Mouse (Mus musculus): ENCODE data around the gene Gbgt1. TPM values are rescaled to one million over a fixed set of nuclear protein-coding genes. Genes with fewer than 3 reads are reported as not detected.
A peak's percentile ranks its signal among the peaks of the same experiment; 100 is the strongest.
"Not testable (repeated sequence)": the region's sequence is repeated elsewhere in the genome, so short reads cannot be mapped to it uniquely, and the experiment has no call there.

Gbgt1 gene
- total RNA-seq, 1 experiment from 2014 or later: 3.3 TPM

DNA sequence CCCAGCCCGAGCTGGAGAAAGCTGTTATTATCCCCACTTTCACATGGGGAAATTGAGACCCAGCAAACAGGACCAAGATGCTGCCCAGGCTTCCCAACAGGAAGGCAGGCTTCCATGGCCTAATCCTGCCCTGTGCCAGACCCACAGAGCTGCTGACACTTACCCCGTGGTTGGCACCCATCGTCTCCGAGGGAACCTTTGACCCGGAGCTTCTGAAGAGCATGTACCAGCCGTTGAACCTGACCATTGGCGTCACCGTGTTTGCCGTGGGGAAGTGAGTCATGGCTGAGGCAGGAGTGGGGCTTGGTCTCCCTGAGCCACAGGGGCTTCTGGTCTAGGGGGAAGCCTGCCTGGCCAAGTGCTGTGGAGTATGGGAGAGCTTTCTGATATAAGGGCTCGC is 6.3 kb downstream of the Gbgt1 start:
- DNase-seq: no peak

GRCm38 (mm10) chr2:28504676-28505075 is 8.0 kb downstream of the Gbgt1 start:
- DNase-seq: no peak

DNA sequence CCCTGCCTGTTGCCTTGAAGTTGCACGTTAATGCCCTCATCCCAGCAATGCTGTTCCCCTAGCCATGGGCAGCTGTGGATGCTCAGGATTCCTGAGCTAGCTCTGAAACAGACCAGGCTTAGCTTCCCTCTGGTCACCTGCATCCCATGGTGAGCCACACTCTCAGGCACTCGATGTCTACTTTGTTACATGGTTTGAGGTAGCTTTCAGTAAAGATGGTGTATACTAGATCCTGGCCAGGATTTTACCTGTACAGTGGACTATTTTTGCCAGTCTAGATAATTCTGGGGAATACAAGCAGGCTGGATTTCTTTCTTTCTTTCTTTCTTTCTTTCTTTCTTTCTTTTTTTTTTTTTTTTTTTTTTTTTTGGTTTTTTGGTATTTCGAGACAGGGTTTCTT is 9.1 kb downstream of the Gbgt1 start, which contains the start of gene Gm10134:
Gm10134 (plus strand) TSS at position 301 of the 400 bp plus-strand sequence.
- DNase-seq: no peak

DNA sequence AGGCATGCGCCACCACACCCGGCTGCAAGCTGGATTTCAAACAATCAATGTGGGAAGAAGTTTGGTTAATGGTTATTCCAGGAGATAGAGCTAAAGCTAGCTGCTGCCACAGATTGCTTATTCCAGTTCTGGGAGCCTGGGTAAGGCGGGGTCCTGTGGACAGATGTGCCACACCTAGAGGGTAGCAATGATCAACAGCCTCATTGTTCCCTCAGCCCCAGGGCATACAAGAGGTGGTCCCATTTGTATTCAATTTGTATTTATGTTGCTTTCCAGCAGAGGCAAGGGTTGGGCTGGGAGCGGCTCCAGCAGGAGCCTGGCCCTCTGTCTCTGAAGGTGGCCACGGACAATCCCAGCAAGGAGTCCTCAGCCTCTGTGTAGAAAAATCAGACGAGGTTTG is 9.6 kb downstream of the Gbgt1 start:
- DNase-seq: no peak

GRCm38 (mm10) chr2:28511600-28511999 is 14.9 kb downstream of the Gbgt1 start:
- DNase-seq: not testable (repeated sequence)

- peak; percentile 71 for DNase-seq
Measured at GRCm38 (mm10) chr2:28512798-28513401, 16.2 kb downstream of the Gbgt1 start, which contains the start of gene Ralgds. Gene Ralgds (plus strand): TSS chr2:28513125.

GRCm38 (mm10) chr2:28513431-28514370 is 17.0 kb downstream of the Gbgt1 start:
- DNase-seq: peak; percentile 52

GRCm38 (mm10) chr2:28514489-28514888 is 17.8 kb downstream of the Gbgt1 start:
- DNase-seq: peak; percentile 92

DNA sequence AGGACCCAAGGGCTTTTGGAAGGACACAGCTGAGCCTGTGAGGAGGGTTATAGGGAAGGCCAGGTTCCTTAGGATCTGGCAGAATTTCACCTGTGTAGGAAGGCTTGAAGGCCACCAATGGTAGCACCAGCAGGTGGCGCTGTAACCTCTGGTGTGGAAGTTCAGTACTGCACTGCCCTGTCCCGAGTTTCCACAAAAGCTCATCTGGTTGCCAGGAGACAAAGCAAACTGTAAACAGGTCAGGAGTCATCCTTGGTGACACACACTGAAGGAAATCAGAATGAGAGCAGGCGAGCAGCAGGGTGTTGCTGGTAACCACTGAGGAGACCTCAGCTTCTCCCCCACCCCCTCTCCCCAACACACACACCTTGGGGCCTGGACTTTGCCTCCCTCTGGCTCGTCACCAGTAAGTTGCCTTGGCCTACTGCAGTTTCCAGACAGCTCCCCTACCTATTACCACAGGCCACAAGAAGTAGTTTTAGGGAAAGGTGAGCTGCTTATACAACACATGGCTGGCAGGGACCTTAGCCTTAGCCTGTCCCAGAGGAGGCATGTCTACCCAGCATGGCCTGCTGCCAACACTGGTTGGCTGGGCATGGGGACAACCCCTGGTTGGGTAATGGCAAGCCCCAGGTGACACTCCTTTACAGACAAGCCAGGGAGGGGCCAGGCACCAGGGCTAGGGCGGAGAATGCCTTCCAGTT is 20.7 kb downstream of the Gbgt1 start:
- DNase-seq: peak; percentile 93

GRCm38 (mm10) chr2:28518231-28518630 is 21.5 kb downstream of the Gbgt1 start:
- DNase-seq: no peak

DNA sequence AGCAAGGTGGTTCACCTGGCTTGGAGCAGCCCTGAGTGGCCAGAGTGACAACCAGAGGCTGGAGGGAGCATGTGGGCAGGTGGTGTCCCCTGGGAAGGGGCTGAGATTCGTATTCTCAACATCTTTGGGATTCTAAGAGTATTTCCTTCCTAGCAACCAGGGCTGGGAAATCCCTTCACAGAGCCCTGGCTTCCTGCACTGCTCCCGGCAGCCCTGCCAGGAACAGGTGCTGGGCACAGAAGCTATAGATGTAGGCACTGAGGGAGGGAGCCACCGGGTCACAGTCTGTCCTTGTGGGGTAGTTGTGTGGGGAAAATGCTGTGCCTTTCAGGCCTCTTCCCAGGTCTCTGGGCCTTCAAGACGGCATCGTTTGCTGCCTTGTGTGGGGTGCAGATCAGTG is 23.9 kb downstream of the Gbgt1 start:
- DNase-seq: no peak

- DNase-seq: no peak
Measured at GRCm38 (mm10) chr2:28521571-28522151, 25.0 kb downstream of the Gbgt1 start.

- DNase-seq: no peak
Measured at GRCm38 (mm10) chr2:28522166-28522565, 25.5 kb downstream of the Gbgt1 start.

- peak; percentile 94 for DNase-seq
Measured at GRCm38 (mm10) chr2:28523643-28524117, 27.0 kb downstream of the Gbgt1 start.

- DNase-seq: peak; percentile 67
Measured at GRCm38 (mm10) chr2:28524406-28524805, 27.7 kb downstream of the Gbgt1 start.

DNA sequence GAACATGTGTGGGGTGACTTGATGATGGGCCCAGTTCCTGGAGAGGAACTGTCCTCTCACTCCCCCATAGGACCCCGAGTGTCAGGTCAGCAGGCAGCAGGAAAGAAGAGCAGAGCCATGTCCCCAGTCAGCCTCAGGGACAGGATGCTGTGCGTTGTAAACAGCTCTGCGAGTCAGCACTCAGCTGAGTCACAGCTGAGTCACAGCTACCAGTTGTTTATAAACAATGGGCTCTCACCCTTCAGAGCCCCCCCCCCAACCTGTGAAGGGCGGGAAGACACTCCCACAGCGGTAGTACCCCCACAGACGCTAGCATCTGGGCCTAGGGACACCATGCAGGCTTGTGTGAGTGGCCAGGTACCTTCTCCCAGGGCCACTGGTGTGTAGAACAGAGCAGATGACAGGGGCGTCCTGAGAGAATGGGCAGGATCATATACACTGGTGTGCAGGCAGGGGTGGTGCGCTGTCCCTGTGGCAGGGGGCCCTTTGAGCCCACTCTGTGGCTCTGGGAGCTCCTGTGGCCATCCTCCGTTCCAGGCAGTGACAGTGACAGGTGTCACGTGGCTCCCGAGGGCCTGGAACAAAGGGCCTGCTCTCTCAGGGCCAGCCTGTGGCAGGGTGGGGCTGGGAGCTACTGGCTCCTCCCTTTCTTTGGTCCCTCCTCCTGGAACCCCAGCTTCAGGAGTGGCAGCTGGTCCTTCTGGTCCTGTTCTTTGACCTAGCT is 28.7 kb downstream of the Gbgt1 start:
- DNase-seq: peak; percentile 88

DNA sequence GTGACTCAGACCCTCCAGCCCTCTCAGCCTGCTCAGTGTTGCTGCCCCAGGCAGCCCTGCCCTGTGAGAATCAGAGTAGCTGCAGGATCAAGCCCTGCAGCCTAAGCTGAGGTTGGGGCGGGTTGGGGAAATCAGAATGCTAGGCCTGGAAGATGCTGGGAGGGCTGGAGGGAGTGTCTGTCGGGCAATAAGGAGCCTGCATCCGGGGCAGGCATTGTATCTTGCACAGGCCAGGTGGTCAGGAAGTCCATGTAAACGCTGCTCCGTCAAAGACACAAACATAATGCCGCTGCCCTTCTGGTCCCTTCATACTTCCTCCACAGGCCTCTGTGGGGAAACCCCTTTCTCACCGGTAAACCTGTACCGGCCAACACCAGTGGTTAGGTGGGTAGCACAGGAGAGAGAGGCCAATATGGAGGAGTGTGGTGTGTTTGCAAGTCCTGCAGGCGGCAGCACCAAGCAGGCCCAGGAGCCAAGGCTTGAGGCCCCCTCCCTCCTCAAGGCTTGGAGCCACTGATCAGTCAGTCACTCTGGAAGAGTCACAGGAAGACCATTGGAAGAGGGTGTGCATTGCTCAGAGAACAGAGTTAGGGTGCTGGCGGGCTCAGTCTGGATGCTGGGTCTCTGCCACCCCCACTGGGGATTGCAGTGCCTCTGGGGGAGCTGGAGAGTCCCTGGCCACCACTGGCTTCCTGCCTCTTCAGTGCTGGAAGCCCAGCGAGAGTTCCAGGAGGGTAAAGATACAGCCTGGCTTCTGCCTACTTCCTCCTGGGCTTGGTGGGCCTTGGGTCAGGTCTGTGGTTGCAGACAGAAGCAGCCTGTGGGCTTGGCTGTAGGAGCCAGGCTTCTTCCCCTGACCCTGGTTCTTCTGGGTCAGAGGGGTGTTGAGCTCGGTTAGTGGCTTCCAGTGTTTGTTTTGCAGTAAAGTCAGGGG is 29.5 kb downstream of the Gbgt1 start:
- DNase-seq: no peak

GRCm38 (mm10) chr2:28527436-28528353 is 31.0 kb downstream of the Gbgt1 start:
- no peak for DNase-seq

- DNase-seq: no peak
Measured at GRCm38 (mm10) chr2:28528354-28528730, 31.7 kb downstream of the Gbgt1 start.
